Mouse (Mus musculus): ENCODE results near the gene Rnf217. TPM values are rescaled to one million over a fixed set of nuclear protein-coding genes. Genes with fewer than 3 reads are reported as not detected.

Rnf217 gene
- total RNA-seq, 2 experiments from 2014 or later = 8.3 to 8.8 TPM

DNA sequence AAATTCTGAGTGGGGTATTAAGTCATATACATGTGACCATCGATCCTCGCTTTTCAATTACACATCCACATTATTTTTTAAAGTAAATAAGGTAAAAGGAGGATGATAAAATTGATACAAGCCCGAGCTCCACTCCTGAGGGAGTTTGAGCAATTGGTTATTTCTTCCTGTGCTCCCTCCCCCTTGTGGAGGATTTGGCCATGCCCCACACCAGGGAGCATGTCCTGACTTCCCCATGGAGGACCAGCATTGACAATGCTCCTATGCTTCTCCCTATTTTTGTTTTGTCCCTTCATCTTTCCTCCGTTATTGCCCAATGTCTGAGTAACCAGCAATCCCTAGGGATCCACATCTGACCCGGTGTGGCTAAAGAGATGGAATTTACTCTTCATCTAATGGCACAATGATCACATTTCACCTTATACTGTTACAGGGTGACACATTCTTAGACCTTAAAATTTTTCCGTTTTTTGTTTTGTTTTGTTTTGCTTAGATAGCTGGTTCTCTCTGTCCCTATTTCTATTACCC, 53.5 kb downstream of the Rnf217 start:
- DNase-seq (ENCODE audit: low spot score in 2 of 2) = no peak

DNA sequence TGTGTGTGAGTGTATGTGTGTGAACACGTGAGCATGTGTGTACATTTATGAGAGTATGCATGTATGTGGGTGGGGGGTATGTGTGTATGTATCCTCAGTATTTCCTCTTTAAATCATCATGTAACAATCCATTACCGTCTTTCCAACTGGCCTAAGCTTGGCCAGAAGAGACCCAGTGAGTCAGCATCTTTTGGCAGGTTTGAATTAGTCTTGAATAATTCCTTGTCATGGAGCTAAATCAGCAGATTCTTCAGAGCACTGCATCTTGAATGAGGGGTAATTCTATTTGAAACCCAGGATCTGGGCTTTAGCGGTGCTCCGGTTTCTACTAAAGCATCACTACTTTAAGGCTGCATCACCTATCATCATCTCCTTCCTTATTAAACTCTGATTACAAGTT, 55.7 kb downstream of the Rnf217 start:
- DNase-seq (ENCODE audit: low spot score in 2 of 2) = no peak

DNA sequence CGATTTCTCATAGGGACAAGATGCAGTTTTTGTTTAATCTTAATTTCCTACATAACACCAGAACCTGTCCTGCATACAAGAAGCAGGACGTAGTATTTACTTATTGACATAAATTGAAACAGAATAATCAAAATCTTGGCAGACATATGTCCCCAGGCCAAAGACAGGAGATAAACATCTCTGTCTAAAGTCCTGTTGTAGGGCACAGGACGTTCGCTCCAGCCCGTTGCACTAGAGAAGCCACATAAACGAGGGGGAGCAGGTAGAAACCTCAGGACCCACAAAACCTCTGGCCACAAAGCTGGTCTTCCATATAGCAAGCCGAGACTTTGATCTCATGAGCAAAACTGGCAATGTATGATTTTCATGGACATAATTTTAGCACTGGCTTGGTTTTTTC, 57.1 kb downstream of the Rnf217 start:
- DNase-seq (ENCODE audit: low spot score in 2 of 2) = no peak

DNA sequence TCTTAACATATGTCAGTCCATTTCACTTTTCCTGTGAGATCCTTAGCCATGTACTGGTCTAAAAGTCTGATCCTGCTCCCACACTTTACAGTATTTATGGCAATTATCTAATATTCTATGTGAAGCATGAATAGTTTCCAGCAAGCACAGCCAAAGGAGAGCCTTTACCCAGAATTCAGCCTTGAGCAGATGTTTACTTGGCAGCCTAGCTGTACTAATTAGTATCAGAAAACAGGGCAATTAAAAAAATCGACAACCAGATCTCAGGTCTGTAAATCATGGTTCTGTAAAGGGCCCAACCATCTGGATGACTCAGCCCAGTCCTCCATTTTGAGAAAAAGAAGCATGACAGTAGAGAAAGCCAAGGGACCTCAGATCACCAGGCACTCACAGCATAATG, 57.6 kb downstream of the Rnf217 start:
- no peak for DNase-seq (ENCODE audit: low spot score in 2 of 2)

DNA sequence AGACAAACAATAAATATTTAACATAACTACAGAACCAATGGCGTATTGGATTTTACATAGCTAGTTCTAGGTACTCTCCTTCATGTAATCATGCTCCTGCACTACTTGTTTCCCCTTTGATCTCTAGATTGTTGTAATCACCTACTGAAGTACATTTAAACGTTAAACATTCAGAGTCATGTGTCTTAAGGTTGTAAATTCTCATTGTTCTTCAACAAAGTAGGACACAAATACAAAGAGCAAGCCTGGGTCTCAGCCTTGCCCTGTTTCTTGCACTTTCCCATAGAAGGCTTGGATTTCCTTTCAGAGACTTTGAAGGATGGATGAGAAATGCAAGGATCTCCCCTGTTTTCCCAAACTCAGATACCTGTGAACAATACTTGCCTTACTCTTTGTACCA, 61.8 kb downstream of the Rnf217 start:
- DNase-seq (ENCODE audit: low spot score in 2 of 2) = no peak

DNA sequence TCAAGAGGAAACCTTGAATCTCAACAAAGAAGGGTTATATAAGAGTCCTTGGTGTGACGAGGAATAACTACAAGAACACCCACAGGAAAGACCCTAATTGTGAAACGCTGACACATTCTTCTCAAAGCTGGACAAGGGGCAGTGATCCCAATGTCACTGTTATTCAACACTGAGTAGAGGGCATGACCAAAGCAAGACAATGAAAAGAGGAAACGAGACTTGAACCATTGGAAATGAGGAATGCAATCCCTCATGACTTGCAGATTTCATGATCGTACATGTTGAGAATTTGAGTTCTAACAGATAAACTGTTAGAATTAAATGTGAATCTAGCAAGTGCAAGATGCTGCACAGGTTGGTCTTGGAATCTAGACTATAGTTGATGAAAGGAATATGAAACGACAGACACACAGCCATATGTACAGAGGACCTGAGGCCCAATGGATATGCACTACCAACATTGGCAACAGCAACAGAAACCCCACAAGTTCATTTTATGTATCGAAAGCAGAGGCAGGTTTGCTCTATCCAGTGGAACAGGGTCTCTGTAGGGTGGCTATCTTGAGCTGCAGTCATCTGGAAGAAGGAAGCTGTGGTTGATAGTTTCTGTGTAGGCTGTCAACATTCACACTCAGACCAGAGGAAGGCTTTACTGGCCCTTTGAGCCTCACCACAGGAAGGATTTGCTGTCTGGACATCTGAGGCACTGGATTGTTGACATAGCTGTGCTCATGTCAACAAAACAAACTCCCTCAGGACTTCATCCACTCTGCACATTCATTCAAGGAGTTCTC, 64.6 kb downstream of the Rnf217 start:
- DNase-seq (ENCODE audit: low spot score in 2 of 2) = no peak

DNA sequence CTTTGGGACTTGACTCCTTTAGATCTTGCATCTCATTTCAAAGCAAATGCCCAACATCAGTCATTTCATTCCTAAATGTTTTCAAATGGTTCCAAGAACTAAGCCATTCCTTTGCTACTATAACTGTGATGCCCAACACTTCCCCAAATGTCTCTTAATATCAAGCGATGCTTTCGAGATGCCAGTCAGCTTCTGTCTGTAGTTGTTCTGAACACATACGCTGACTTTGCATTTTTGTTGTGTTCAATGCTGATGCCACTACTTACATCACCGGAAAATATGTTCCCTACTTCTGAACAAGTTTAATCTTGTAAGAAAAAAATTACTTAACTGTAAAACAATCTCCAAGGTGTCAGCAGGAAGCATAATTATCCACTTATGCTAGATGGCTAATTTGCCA, 68.5 kb downstream of the Rnf217 start:
- DNase-seq (ENCODE audit: low spot score in 2 of 2) = no peak

DNA sequence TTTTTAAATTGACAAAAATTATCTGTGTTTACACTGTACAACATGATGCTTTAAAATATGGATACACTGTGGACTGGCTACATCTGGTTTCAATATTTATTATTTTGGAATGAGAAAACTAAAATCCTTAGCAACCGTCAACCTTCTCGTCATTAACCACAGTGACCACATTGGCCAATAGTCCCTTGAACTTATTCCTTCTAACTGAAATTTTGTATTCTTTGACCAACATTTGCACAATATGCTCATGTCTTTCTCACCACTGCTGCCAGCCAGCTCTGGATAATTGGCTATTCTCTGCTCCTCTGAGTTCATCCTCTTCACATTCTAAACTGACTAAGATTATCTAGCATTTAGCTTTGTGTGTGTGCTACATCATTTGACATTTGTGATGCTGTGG, 69.6 kb downstream of the Rnf217 start:
- DNase-seq (ENCODE audit: low spot score in 2 of 2) = no peak

DNA sequence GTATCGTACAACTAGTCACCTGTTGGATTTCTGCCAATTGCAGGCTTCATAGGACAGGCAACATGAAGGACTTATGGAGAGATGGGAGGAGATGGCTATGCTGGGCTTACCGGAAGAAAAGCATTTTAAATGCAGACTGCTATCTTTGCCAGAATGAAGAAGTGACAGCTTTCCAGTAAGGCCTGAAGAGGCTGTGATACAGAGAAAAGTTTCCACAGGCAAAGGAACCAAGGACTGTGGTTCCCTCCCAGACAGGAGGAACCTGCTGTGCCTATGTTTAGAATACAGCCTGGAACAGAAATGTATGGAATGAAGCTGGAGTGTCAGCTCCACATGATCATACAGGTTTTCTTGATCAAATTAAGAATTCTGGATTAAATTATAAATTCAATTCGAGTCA, 70.3 kb downstream of the Rnf217 start:
- no peak for DNase-seq (ENCODE audit: low spot score in 2 of 2)

DNA sequence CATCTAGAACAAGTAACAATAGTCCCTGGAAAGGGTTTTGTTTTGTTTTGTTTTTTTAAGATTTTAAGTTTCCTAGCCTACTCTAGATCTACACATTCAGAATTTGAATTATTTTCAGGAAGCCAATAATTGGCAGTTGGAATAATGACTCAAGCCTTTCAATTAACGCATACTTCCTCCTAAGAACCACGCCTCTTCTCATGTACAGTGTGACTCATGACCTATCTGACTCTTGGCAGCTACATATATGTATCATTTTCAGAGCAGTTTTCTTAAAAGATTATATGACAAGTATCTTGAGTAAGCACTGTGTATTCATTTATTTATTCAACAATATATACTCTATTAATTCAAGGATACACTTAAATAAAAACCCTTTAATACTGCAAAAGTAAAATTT, 70.7 kb downstream of the Rnf217 start:
- no peak for DNase-seq (ENCODE audit: low spot score in 2 of 2)

DNA sequence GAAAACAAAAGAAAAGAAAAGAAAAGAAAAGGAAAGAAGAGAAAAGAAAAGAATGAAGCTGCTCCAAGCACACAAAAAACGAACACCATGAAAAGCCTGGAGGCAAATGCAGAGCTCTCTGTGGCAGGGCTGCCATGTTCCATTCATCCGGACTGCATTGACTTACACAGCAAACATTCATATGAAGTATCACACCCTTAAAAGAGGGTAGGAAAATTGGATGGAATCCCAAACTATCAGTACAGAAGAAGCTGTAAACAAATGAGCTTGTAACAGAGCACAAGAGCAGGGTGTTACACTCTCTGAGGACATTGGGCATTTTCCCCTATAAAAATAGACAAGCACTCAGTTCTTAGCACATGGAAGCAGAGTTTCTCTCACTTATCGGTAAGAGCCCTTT, 71.8 kb downstream of the Rnf217 start:
- no peak for DNase-seq (ENCODE audit: low spot score in 2 of 2)

DNA sequence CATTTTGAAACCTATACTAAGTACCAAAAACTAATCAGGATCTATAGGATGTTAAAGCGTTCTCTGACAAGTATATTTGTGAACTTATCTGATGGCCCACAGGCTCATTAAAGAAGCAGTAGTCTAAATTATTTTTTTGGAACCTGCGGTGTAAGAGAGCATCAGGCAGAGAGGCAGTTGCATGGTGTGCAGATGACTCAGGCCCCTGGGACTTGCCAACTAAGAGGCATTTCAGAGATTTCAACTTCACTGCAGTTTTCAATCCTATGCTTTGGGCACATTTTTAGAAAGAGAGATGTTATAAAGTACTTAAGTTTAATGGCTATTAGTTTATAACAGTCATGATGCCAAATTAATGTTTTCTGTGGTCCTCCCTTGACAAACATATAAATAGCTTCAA, 73.9 kb downstream of the Rnf217 start:
- DNase-seq (ENCODE audit: low spot score in 2 of 2) = no peak

DNA sequence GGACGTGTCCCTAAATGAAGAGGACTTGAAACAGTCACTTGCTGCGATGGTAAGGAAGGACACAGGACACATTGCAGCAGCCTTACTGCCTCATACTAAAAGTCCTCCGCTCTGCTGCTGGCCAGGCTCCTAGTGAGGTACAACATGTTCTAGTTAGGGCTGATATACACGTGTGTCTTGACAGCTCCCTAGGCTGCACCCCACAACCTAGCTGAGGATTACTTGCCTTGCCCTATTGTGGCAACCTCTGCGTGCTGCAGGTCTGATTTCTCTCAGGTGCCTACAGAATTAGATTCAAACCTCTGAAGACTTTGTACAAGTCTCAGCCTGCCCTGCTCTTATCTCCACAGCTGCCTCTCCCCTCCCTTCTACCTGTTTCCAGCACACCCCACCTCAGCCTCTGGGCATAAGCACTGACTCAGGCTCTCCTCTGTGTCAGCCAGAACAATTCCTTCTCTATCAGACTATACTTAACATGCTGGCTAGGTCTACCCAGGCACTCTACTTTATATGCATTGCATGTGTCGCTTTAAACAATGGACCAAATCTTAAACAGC, 75.6 kb downstream of the Rnf217 start:
- no peak for DNase-seq (ENCODE audit: low spot score in 2 of 2)

DNA sequence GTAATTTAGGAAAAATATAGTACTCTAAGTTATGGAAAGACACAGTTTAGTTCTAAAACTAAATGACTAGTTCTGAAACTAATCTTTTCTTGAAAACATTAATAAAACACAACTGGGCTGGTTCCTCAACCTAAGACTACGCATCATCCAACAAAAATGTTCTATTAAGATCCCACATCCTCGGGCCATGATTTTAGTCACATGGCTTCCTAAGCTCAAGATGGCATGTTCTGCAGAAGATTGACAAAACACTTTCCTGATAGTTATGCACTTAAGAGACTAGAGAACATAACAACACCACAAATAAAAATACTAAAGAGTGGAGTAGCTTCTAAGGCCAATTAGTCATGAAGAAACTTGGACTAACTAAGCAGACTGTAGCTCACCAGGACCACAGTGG, 76.2 kb downstream of the Rnf217 start:
- no peak for DNase-seq (ENCODE audit: low spot score in 2 of 2)

DNA sequence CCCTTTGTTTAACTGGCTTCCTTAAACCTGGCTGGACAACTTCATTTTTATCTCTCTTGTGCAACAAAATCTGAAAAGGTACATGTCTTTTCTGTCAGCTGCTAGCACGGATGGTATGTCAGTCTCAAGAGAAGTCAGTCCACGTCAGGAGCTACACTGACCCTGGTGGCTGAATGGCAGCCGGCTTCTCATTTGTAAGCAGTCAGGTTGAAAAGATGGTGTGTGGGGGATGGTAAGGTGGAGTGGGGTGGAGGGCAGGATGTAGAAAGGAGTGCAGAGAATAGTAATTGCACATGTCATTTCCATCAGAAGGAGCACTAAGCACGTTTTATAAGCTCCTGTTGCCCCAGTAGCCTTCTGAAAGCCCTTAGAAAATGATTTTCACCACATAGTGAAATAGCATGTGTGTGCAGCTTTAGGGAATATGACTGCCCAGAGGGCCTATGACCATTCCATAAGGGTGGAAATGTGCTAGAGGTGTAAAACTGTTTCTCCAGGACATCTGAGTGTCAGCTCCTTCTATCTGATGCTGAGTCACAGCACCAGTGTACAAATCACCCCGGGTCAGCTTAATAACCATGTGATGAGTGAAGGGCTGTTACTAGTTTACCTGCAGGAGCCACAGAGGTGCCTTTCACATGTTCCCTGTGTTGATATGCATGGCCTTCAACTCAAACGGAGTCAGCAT, 80.5 kb downstream of the Rnf217 start:
- DNase-seq (ENCODE audit: low spot score in 2 of 2) = no peak

DNA sequence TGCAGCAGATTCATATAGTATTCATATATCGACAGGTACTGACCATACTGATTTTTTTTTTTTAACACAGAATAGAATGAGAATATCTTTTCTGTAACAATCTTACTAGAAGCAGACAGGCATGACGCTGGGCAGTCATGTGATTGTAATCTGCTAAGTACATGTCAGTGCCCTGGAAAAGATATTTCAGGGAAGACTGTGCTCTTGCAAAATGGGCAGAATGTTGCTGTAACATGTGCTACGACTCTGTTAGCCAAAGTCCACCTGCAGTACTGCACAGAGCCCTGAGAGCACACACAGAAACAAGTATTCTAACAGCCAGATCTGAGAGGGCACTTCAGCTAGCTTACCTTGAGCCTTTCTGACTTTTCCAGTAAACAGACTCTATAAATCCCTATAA, 83.3 kb downstream of the Rnf217 start:
- DNase-seq (ENCODE audit: low spot score in 2 of 2) = no peak

DNA sequence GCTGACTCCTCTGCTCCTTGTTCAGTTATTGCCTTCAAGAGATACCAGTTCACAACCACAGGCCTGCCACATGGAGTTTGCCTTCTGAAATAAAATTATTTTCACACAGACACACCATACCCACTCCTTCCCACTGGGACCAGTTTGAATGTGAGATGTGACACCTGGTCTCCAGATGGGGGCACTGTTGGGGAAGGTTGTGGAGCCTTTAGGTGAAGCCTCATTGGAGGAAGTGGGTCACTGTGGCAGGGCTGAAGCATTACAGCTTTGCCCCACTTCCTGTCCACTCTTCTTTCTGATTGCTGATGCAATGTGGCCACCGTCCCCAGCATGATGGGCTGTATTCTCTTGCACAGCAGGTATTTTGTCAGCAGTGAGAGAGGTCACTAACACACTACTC, 89.6 kb downstream of the Rnf217 start:
- no peak for DNase-seq (ENCODE audit: low spot score in 2 of 2)

DNA sequence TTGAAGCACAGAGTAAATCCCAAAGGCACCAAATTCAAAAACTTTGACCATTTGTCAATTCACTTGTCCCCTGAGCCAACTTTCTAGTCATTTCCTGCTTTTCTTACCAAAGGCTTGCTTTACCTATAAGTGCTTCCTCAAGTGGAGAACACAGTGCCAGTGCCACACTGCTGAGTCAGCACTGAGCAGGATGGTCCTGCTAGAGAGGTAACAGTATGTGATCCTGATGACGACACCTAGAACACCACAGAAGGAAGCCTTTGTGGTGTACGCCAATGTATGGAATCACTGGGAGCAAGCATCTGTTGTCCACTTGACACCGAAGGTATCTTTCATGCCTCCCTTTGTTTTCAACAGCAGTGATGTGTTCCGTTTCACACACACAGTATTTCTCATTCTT, 90.8 kb downstream of the Rnf217 start:
- DNase-seq (ENCODE audit: low spot score in 2 of 2) = no peak

DNA sequence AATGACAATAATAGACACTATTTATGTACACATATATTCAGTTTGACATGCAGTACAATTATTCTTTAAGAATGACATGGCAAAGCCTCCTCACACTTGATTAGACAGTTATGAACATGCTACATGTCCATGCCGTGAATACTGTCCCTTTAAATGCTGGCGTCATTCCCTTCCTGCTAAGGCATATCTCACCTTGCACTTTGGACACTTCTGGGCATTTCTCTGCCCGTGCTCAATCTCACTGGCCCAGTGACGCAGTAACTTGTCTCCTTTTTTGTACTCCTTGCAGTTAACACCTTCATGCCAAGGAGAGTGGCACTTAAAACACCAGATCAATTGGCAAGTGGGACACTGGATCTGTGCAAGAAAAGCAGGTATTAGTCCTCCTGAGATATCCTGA, 91.8 kb downstream of the Rnf217 start:
- no peak for DNase-seq (ENCODE audit: low spot score in 2 of 2)

DNA sequence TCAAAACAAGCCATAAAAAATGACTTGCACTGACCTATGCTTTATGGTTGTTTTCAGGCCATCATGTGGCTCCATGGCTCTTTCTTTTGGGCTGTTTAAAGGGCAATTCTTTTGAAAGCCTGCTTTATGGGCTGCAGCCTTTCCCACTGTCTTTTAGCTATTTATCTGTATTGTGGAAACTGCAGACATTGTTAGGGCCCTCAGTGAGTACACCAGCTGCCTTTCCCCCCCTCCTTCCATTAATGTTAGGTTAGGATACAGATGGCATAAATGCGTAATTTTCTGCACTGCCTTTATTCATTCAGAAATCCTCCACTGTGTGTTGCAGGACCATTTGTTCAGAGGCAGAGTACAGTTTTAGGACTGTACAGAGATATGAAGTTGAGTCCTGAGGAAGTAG, 93.1 kb downstream of the Rnf217 start:
- DNase-seq (ENCODE audit: low spot score in 2 of 2) = no peak

DNA sequence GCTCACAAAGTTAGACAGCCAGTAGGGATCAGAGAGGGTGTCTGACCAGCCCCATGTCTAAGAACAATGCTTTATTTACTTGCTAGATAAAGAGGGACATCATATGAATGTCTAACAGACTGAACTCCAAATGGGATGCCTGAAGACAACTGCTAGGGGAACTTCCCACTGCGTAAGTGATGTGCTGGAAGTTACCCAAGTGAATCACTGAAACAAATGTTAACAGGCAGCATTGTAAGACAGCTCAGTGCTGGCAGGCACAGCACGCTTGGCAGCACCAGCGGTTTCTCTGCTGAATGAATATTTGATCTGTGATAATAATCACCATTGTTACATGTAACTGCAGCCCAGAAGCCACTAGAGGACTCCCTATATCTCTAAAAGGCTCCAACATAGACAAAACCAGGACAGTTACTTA, 104.8 kb downstream of the Rnf217 start:
- DNase-seq (ENCODE audit: low spot score in 2 of 2) = peak; percentile 37 to 55

DNA sequence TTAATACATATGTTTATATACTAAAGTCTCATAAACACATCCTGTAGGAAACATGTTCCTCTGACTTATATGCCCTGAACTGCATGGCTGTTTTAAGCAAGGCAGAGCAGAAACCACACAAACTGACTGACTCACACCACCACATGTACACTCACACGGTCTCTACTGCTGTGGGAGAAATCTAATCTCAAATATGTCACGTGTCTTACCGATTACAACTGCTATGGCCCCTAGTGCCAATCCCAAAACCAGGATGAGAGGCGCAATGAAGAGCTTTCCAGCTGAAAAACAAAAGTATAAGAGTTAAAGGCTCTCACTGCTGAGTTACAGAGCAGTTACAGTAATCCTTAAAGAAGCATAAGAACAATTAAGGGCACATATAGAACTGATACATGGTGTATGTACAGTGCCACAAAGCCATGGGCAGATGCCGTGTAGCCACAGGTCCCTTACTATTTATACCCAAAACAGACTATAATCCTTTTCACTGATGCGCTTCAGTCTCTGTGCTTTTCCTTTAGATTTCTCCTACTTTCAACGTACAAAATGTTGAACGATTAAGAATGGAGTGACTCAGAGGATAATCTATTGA, 105.3 kb downstream of the Rnf217 start:
- no peak for DNase-seq (ENCODE audit: low spot score in 2 of 2)
